Mouse (Mus musculus): ENCODE results near the gene Ipo8.

- TF ChIP-seq CTCF (IDR thresholded peaks at IDR 0.05; ENCODE audit: extremely low read depth, insufficient read depth, insufficient read length, insufficient replicate concordance) (no peak), POLR2A (IDR thresholded peaks at IDR 0.05; ENCODE audit: low read depth, low read length) (no peak)
Observed at GRCm38 (mm10) chr6:148811117-148811516, 20.1 kb downstream of the Ipo8 start.

All from spleen, adult 2 months (tissue).